Mouse (Mus musculus) kidney, postnatal 36 days (tissue): ENCODE measurements around the gene Hba-a2.
"Not testable (repeated sequence)": the region's sequence is repeated elsewhere in the genome, so short reads cannot be mapped to it uniquely, and the experiment has no call there.

ENCODE experiments used
- DNase-seq, 2 experiments: peaks; one replicate each; pipeline ENCODE4 v3.0.0; 2021 to 2022; ENCODE audit warnings: mixed read lengths in 2 of 2

Gene Hba-a2

GRCm38 (mm10) chr11:32296203-32296602 lies at the start of gene Hba-a2:
TSS of gene Hba-a2 (plus strand) at chr11:32296489.
- DNase-seq = not testable (repeated sequence)

GRCm38 (mm10) chr11:32247068-32247467 lies 49.2 kb upstream of the Hba-a2 start:
- no peak for DNase-seq

GRCm38 (mm10) chr11:32248350-32248749 lies 47.9 kb upstream of the Hba-a2 start:
- DNase-seq = no peak

GRCm38 (mm10) chr11:32250880-32251763 lies 45.2 kb upstream of the Hba-a2 start:
- DNase-seq = no peak

- DNase-seq = no peak
Observed at GRCm38 (mm10) chr11:32253121-32253520, 43.2 kb upstream of the Hba-a2 start.

GRCm38 (mm10) chr11:32256146-32256545 lies 40.1 kb upstream of the Hba-a2 start:
- DNase-seq = no peak

GRCm38 (mm10) chr11:32256566-32256965 lies 39.7 kb upstream of the Hba-a2 start:
- DNase-seq = no peak

- no peak for DNase-seq
Observed at GRCm38 (mm10) chr11:32262674-32263415, 33.4 kb upstream of the Hba-a2 start.

GRCm38 (mm10) chr11:32265117-32265738 lies 31.1 kb upstream of the Hba-a2 start:
- DNase-seq = no peak

GRCm38 (mm10) chr11:32266194-32266593 lies 30.1 kb upstream of the Hba-a2 start:
- DNase-seq = no peak

- DNase-seq = no peak
Observed at GRCm38 (mm10) chr11:32266776-32267175, 29.5 kb upstream of the Hba-a2 start.

- peak; percentile 97 to 98 for DNase-seq
Observed at GRCm38 (mm10) chr11:32267188-32267884, 29.0 kb upstream of the Hba-a2 start, which contains the start of gene Nprl3. TSS of gene Nprl3 (minus strand) at chr11:32267707.

- DNase-seq = no peak
Observed at GRCm38 (mm10) chr11:32267964-32268363, 28.3 kb upstream of the Hba-a2 start.

GRCm38 (mm10) chr11:32268952-32269351 lies 27.3 kb upstream of the Hba-a2 start:
- no peak for DNase-seq

GRCm38 (mm10) chr11:32271178-32271577 lies 25.1 kb upstream of the Hba-a2 start:
- DNase-seq = no peak

- no peak for DNase-seq
Observed at GRCm38 (mm10) chr11:32276347-32276746, 19.9 kb upstream of the Hba-a2 start, which contains the start of gene Hba-x. TSS of gene Hba-x (plus strand) at chr11:32276400.

- DNase-seq = no peak
Observed at GRCm38 (mm10) chr11:32277736-32278457, 18.4 kb upstream of the Hba-a2 start.

- DNase-seq = no peak
Observed at GRCm38 (mm10) chr11:32278458-32278957, 17.8 kb upstream of the Hba-a2 start.

GRCm38 (mm10) chr11:32280646-32281045 lies 15.6 kb upstream of the Hba-a2 start:
- DNase-seq = no peak

GRCm38 (mm10) chr11:32281416-32282144 lies 14.7 kb upstream of the Hba-a2 start:
- no peak for DNase-seq
